Mouse (Mus musculus) kidney, postnatal 0 days (tissue): ENCODE results near the gene Mok. TPM values are rescaled to one million over a fixed set of nuclear protein-coding genes. Genes with fewer than 3 reads are reported as not detected.

Source experiments
- ATAC-seq: fragments of 200-750 bp; cut with Nextera tagmentation; replicated peaks from 2 replicates; pipeline ENCODE4 v1.8.0; 2017; ENCODE audit warnings: low read depth, moderate number of reproducible peaks, moderate TSS enrichment, moderate library complexity; ENCODE audit not compliant: low FRiP score
- DNase-seq: peaks from one replicate; pipeline ENCODE4 v3.0.0-alpha.2; 2016; ENCODE audit warnings: low spot score
- H3K27ac ChIP-seq: fragments of 300-500 bp; sonication (generic); 2 replicates; pipeline ENCODE4 v1.5.1; 2014; ENCODE audit warnings: mild to moderate bottlenecking
- H3K27me3 ChIP-seq: fragments of 300-500 bp; sonication (generic); 2 replicates; pipeline ENCODE4 v1.6.1; 2014; ENCODE audit warnings: low read length, mixed read lengths; ENCODE audit not compliant: insufficient read depth
- H3K36me3 ChIP-seq: fragments of 300-500 bp; sonication (generic); 2 replicates; pipeline ENCODE4 v1.6.1; 2014; ENCODE audit warnings: low read length, mixed read lengths; ENCODE audit not compliant: insufficient read depth
- H3K4me1 ChIP-seq: fragments of 300-500 bp; sonication (generic); replicated peaks from 2 replicates; pipeline ENCODE4 v1.6.1; 2014; ENCODE audit warnings: antibody characterized with exemption, low read length, mixed read lengths; ENCODE audit not compliant: insufficient read depth
- H3K4me2 ChIP-seq: fragments of 300-500 bp; sonication (generic); 2 replicates; pipeline ENCODE4 v1.6.1; 2014; ENCODE audit warnings: mild to moderate bottlenecking, low read length, moderate library complexity, mixed read lengths
- H3K4me3 ChIP-seq: fragments of 300-500 bp; sonication (generic); replicated peaks from 2 replicates; pipeline ENCODE4 v1.5.1; 2014; ENCODE audit warnings: low read depth, low read length
- H3K9ac ChIP-seq: fragments of 300-500 bp; sonication (generic); 2 replicates; pipeline ENCODE4 v1.6.1; 2014; ENCODE audit warnings: low read depth, low read length
- H3K9me3 ChIP-seq: fragments of 300-500 bp; sonication (generic); replicated peaks from 2 replicates; pipeline ENCODE4 v1.6.1; 2016; ENCODE audit warnings: low read length, inconsistent platforms, mixed read lengths
- CTCF ChIP-seq: IDR thresholded peaks from 2 replicates; pipeline ENCODE4 v1.5.1; 2016; ENCODE audit warnings: antibody characterized with exemption, low read depth, mild to moderate bottlenecking, moderate library complexity
- WGBS: fragments of 180-500 bp; shearing (Covaris S2); extraction: QIAGEN DNeasy Blood & Tissue Kit; methylation state at CpG from one replicate; pipeline ENCODE4 v1.1.7; 2014; 5-methylcytosine and 5-hydroxymethylcytosine counted together
- polyA plus RNA-seq: library from polyadenylated mRNA; unstranded; fragments of >200 nt; fragmentation: Nextera tagmentation; extraction: Ambion mirVana; gene quantifications from 2 replicates; pipeline ENCODE4 v1.2.1, GENCODE M21; 2015

Gene Mok
- polyA plus RNA-seq, 1 experiment from 2014 or later, result 9.6 TPM

DNA sequence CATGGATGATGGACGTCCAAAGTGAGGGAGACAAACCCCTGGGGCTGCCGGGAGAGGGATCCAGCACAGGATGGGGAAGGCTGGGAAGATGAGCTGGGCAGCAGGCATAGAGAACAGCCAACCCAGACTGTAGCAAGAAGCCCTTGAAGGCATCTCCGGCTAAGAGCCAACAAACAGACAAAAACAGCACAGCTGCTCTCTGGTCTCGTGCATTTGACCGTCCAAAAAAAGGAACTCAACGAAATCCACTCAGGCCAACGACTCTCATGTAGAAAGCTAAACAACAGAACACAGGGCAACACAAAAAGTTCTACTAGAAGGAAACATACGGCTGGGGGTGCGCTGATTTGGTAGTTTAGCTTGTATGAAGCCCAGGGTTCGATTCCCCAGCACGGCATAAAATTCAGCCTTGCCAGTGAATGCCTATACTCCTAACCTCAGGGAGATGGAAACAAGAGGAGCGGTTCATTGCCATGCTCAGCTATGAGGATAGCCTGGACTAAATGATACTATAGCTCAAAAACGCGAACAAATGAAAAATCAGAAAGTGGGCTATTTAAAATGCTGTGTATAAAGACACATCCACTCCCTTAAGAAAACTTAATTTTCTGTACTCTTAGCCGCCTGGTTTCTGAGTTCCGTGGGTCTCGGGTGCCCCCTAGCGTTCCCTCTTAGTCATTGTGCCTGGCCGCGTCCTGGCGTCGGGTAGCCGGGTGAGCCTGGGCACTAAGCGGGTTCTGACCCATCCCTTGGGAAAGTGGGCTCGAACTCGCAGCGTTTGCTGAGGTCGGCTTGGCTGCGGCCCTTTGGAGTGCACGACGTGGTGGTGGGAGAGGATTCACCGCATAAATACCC, 2.7 kb upstream of the Mok start:
- H3K9ac ChIP-seq, result peak overlapping the region; percentile 50; the same call in 1 of the 2 replicates
- H3K9me3 ChIP-seq, result no peaks in the 10 kb centered on the region
- peak overlapping the region; percentile 49 for H3K4me3 ChIP-seq
- peak overlapping the region; percentile 72 for H3K4me2 ChIP-seq
- H3K27me3 ChIP-seq, result no peaks in the 10 kb centered on the region
- H3K4me1 ChIP-seq, result peaks cover 8% of the 10 kb centered on the region
- no peaks in the 10 kb centered on the region for H3K36me3 ChIP-seq
- TF ChIP-seq CTCF, result peak; percentile 98
- H3K27ac ChIP-seq, result 0 out of 2 replicates have a peak overlapping the region, but pooled peaks have one; percentile 84
- DNase-seq (peak; percentile 95), ATAC-seq (no peak)
- 20% methylated on average over 32 of the region's 32 CpGs for WGBS

DNA sequence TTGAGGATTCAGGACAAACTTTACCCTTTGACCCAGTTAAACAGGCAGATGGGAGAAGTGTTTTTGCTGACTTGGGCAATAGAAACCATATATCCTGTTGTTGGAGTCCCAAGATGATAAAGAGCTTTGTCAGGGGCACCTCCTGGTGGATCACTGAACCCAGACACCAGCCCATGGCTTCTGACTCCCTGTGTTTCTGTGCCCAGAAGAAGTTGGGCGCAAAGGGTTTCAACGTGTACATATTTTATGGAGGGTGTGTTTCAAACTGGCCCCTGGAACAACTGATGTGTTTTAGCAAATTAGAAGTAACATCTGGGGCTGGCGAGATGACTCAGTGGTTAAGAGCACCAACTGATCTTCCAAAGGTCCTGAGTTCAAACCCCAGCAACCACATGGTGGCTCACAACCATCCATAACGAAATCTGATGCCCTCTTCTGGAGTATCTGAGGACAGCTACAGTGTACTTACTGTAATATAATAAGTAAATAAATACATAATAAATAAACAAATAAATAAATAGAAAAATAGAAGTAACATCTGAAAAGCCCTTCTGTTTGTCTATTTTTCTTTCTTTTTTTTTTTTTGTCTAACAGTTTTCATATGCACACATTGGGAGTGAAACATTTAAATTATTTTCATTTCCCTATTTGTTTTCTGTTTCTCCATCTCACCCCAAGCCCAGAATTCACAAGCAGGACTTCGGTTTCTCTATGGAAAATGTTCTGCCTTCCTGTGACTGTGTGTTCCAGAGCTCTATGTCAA, 1.2 kb upstream of the Mok start:
- Histone ChIP-seq H3K4me1 (peaks cover 8% of the 10 kb centered on the region), H3K9ac (no peak overlapping the region), H3K27me3 (no peaks in the 10 kb centered on the region), H3K4me3 (no peak overlapping the region), H3K9me3 (no peaks in the 10 kb centered on the region), H3K27ac (no peak overlapping the region), H3K4me2 (no peak overlapping the region), H3K36me3 (no peaks in the 10 kb centered on the region)
- no peak for TF ChIP-seq CTCF
- 72% methylated on average over 5 of the region's 5 CpGs for WGBS
- ATAC-seq, result no peak
- DNase-seq, result no peak

DNA sequence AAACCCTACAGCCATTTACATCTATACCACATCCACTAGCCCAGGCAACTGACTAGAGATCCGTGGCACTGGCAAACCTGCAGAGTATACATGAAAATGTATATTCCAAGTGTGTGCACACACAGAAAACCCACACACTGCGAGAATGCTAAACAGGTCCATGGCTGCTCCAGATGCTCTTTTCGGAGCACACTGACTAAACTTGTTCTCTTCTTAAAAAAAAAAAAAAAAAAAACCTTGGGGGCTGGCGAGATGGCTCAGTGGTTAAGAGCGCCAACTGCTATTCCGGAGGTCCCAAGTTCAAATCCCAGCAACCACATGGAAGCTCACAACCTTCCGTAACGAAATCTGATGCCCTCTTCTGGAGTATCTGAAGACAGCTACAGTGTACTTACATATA, 2.9 kb downstream of the Mok start:
- no peaks in the 10 kb centered on the region for H3K36me3 ChIP-seq
- no peak overlapping the region for H3K9ac ChIP-seq
- no peak for TF ChIP-seq CTCF
- H3K4me1 ChIP-seq, result no peaks in the 10 kb centered on the region
- WGBS, result 89% methylated on average over 8 of the region's 8 CpGs
- no peaks in the 10 kb centered on the region for H3K9me3 ChIP-seq
- DNase-seq, result no peak
- H3K27ac ChIP-seq, result peak overlapping the region; percentile 92; the same call in 1 of the 2 replicates
- H3K4me3 ChIP-seq, result no peak overlapping the region
- H3K4me2 ChIP-seq, result no peak overlapping the region
- ATAC-seq, result no peak
- no peaks in the 10 kb centered on the region for H3K27me3 ChIP-seq

DNA sequence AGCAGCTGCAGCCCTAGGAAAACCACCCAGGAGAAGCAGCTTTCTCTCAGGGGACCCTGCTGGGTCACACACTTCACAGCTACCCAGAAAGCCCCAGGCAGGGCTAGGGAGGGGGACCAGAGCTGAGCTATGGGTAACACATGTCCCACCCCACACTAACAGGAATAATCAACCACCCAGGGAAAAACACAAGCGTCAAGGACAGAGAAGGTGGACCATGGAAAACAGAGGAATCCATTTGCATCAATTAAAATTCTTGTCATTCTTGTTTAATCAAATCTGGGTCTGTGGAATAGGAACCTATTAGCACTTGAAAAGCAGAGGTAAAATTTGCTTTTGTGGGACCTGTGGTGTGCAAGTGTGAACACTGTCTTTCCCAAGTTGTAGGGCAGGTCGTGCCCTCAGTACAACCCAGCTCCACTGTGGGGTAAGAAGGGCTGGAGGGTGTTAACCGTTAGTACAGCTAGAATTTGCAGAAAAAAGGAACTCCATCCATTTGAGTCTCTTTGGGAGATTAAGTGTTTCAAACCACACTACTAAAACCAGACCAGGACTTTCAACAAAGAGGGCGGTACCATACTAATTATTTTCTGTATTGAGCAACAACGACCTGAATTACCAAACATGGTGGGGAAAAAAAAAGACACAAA, 3.4 kb downstream of the Mok start:
- Histone ChIP-seq H3K27me3 (no peaks in the 10 kb centered on the region), H3K9me3 (no peaks in the 10 kb centered on the region), H3K4me3 (no peak overlapping the region), H3K4me1 (no peaks in the 10 kb centered on the region), H3K9ac (peak overlapping the region; percentile 28; the same call in 1 of the 2 replicates), H3K27ac (peak overlapping the region; percentile 92), H3K36me3 (no peaks in the 10 kb centered on the region), H3K4me2 (peak overlapping the region; percentile 29; the same call in 1 of the 2 replicates)
- 37% methylated on average over 5 of the region's 5 CpGs for WGBS
- DNase-seq, result no peak
- no peak for TF ChIP-seq CTCF
- ATAC-seq, result no peak; the same call in 1 of the 2 replicates

DNA sequence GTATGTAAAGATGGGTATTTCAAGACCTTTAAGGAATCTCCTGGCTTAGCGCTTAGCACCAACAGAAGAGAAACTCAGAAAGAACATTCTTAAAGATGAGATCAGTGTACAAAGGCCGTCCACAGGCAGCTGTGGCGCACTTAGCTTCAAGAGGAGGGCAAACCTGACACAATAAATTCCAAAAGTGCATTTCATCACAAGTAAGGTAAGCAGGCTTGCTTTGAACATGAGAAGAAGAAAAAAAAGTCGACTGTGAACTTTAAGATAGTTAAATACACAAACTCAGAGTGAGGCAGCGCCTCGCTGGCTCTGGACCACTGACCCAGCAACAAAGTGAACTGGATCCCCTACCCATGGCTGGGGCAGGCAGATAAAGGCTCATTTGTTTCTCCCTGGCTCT, 4.0 kb downstream of the Mok start:
- DNase-seq, result peak; percentile 71
- H3K9ac ChIP-seq, result peak overlapping the region; percentile 28; the same call in 1 of the 2 replicates

DNA sequence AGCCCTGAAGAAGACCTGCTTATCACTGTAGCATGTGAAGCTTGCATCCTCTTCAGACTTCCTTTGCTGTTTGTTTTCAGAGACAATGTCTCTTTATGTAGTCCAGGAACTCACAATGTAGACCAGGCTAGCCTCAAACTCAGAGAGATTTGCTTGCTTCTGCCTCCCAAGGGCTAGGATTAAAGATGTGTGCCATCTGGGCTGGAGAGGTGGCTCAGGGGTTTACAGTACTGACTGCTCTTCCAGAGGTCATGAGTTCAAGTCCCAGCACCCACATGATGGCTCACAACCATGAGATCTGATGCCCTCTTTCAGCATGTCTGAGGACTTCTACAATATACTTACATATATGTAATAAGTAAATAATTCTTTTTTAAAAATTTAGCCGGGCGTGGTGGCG, 5.6 kb downstream of the Mok start:
- H3K27me3 ChIP-seq, result no peaks in the 10 kb centered on the region
- 96% methylated on average over 3 of the region's 3 CpGs for WGBS

More for the DNA sequence above, 4.0 kb downstream of the Mok start:
- Histone ChIP-seq H3K36me3 (no peaks in the 10 kb centered on the region), H3K27me3 (no peaks in the 10 kb centered on the region), H3K4me2 (peak overlapping the region; percentile 29; the same call in 1 of the 2 replicates), H3K4me3 (no peak overlapping the region), H3K9me3 (no peaks in the 10 kb centered on the region), H3K27ac (peak overlapping the region; percentile 92), H3K4me1 (no peaks in the 10 kb centered on the region)
- no peak for ATAC-seq
- TF ChIP-seq CTCF, result no peak
- 24% methylated on average over 6 of the region's 6 CpGs for WGBS

More for the DNA sequence above, 5.6 kb downstream of the Mok start:
- TF ChIP-seq CTCF, result no peak
- ATAC-seq, result no peak
- DNase-seq, result no peak
- Histone ChIP-seq H3K4me2 (no peak overlapping the region), H3K9ac (no peak overlapping the region), H3K4me3 (no peak overlapping the region), H3K9me3 (no peaks in the 10 kb centered on the region), H3K27ac (no peak overlapping the region), H3K36me3 (no peaks in the 10 kb centered on the region), H3K4me1 (no peaks in the 10 kb centered on the region)
